Mouse (Mus musculus) cerebellum, postnatal 4 days (tissue): ENCODE measurements around the gene Oas1d.
"Not testable (repeated sequence)": the region's sequence is repeated elsewhere in the genome, so short reads cannot be mapped to it uniquely, and the experiment has no call there.

Source experiments
- DNase-seq, 2 experiments: peaks; one replicate each; pipeline ENCODE4 v3.0.0; 2022; ENCODE audit warnings: low spot score in 2 of 2, mixed read lengths in 1 of 2

Gene Oas1d

GRCm38 (mm10) chr5:120914204-120914603, at the start of gene Oas1d:
TSS of gene Oas1d (plus strand) at chr5:120914536.
- not testable (repeated sequence) for DNase-seq

- no peak for DNase-seq
These were observed 48.9 kb upstream of the Oas1d start for GRCm38 (mm10) chr5:120865336-120865860.

GRCm38 (mm10) chr5:120869436-120870015, 44.8 kb upstream of the Oas1d start:
- DNase-seq, result no peak

- DNase-seq, result no peak
These were observed 44.3 kb upstream of the Oas1d start for GRCm38 (mm10) chr5:120870081-120870480.

GRCm38 (mm10) chr5:120870782-120871181, 43.6 kb upstream of the Oas1d start:
- DNase-seq, result no peak

GRCm38 (mm10) chr5:120871469-120871868, 42.9 kb upstream of the Oas1d start:
- DNase-seq, result no peak

GRCm38 (mm10) chr5:120876839-120877238, 37.5 kb upstream of the Oas1d start:
- DNase-seq, result not testable (repeated sequence)

- not testable (repeated sequence) for DNase-seq
These were observed 36.9 kb upstream of the Oas1d start for GRCm38 (mm10) chr5:120877407-120877806.

- DNase-seq, result not testable (repeated sequence)
These were observed 35.5 kb upstream of the Oas1d start for GRCm38 (mm10) chr5:120878803-120879202.

GRCm38 (mm10) chr5:120881681-120882080, 32.7 kb upstream of the Oas1d start:
- not testable (repeated sequence) for DNase-seq

GRCm38 (mm10) chr5:120887413-120887812, 26.9 kb upstream of the Oas1d start, which contains the start of gene Oas1g:
TSS of gene Oas1g (minus strand) at chr5:120887613.
- DNase-seq, result not testable (repeated sequence)

- no peak for DNase-seq
These were observed 26.5 kb upstream of the Oas1d start for GRCm38 (mm10) chr5:120887831-120888230.

GRCm38 (mm10) chr5:120888294-120888815, 26.0 kb upstream of the Oas1d start:
- DNase-seq, result not testable (repeated sequence)

GRCm38 (mm10) chr5:120890026-120890425, 24.3 kb upstream of the Oas1d start:
- no peak for DNase-seq

- no peak for DNase-seq
These were observed 23.3 kb upstream of the Oas1d start for GRCm38 (mm10) chr5:120890991-120891390.

- not testable (repeated sequence) for DNase-seq
These were observed 22.6 kb upstream of the Oas1d start for GRCm38 (mm10) chr5:120891566-120892242.

- DNase-seq, result no peak
These were observed 22.1 kb upstream of the Oas1d start for GRCm38 (mm10) chr5:120892243-120892660.

- not testable (repeated sequence) for DNase-seq
These were observed 20.5 kb upstream of the Oas1d start for GRCm38 (mm10) chr5:120893866-120894265.

GRCm38 (mm10) chr5:120894692-120895091, 19.6 kb upstream of the Oas1d start:
- not testable (repeated sequence) for DNase-seq

- no peak for DNase-seq
These were observed 19.0 kb upstream of the Oas1d start for GRCm38 (mm10) chr5:120895231-120895900.

- no peak for DNase-seq
These were observed 16.0 kb upstream of the Oas1d start for GRCm38 (mm10) chr5:120898307-120898706.

GRCm38 (mm10) chr5:120898726-120899125, 15.6 kb upstream of the Oas1d start:
- DNase-seq, result no peak
